Mouse (Mus musculus) spleen, postnatal 36 days (tissue): ENCODE results near the gene Hist2h4.
A peak's percentile ranks its signal among the peaks of the same experiment; 100 is the strongest.
"Not testable (repeated sequence)": the region's sequence is repeated elsewhere in the genome, so short reads cannot be mapped to it uniquely, and the experiment has no call there.

ENCODE experiments used
- DNase-seq, 2 experiments: peaks; one replicate each; pipeline ENCODE4 v3.0.0; 2022; ENCODE audit warnings: low spot score in 2 of 2, mixed read lengths in 1 of 2

The Hist2h4 gene

DNA sequence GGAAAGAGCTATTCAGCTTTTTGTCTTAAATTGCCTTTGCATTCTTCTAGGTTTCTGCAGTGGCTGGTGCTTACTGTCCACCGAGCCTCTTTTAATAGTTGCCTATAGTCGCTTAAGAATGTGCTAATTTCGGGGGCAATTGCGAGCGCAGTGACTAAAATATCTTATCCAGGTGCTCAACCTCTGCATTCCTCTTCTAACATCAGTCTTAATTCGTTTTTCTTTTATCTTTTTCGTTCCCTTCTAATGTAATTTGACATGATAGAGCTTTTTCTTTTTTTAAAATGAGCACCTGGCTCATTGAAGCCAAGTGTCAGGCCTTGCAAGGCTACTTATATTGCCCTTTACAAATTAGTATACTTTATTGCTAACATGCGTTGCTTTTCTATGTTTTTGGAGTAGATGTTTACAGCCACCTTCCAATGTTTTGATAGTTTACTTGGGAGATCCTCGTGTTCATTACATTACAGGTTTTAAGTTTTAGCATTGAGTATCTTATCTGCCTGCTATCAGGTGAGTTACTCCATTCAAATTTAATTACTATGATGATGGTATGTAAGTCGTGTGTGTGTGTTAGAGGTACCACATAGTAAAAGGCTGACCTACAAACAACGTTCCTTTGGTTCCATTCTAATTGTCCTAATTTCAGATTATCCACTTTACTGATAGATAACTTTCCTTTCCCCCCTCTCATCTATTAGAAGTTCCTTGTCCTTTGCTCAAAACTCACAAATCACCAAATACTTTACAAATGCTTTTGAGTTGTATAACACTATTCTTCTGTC lies 15.6 kb downstream of the Hist2h4 start:
- no peak for DNase-seq

DNA sequence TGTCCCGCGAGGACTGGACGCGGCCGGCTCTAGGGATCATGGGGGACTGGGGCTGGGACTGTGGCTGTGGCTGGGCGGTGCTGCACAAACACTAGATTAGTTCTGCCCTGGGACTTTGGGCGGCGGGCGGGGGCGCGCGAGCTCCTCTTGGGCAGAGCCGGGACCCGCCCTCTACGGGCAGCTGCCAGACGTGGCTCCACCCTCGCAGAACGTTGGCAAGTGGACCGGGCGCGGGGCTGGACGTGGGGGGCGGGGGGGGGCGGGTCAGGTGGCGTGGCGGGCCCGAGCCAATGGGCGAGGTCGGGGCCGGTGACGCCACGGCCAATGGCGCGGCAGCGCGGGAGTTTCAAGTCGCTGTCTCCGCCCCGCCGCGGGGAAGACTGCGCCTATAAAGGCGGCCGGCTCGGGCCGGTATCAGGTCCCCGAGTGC lies 16.7 kb downstream of the Hist2h4 start, which contains the start of gene Hist2h3c1:
Hist2h3c1 (plus strand) TSS at position 259 of the 430 bp plus-strand sequence.
- not testable (repeated sequence) for DNase-seq

DNA sequence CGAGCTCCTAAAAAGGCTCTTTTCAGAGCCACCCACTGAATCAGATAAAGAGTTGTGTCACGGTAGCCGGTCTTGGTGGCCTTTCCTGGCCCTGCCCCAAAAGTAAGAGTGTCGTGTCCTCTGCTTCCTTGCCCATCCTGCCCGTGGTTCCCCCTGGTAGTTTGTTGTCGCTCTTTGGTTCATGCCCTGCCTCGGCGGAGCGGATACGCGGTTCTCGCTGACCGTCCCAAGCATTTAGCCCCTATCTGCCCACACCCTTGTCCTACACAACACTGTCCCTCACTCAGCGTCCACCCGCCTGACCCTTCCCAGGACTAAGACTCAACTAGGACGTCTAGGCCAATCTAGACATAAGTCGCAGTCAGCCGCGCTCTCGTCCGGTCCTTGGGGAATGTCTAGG lies 17.1 kb downstream of the Hist2h4 start:
- not testable (repeated sequence) for DNase-seq

DNA sequence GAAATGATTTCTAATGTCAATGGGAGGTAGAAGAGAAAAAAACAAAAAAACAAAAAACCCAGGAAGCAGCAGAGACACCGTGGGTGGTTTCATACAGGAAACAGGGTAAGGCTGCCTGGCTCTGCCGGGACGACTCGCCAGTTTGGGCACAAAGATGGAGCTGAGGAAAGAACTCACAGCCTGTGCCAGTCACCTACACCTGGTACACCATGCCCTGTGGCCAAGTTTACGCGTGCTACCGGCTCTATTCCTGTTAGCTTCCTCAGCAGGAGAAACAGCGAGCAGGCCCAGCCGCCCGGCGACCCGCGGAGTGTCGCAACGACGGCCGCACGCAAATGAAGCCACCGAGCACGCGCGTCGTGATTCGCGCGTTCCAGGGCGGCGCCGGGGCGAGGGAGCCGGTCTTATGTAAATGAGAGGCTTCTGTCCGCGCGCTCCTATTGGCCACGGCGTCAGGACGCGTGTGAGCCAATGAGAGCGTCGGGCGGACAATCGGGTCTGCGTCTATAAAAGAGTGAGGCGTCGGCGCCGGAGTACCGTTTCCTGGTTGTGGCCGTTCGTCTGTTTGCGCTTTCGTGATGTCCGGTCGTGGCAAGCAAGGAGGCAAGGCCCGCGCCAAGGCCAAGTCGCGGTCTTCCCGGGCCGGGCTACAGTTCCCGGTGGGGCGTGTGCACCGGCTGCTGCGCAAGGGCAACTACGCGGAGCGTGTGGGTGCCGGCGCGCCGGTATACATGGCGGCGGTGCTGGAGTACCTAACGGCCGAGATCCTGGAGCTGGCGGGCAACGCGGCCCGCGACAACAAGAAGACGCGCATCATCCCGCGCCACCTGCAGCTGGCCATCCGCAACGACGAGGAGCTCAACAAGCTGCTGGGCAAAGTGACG lies 17.9 kb downstream of the Hist2h4 start, which contains the start of gene Hist2h2aa1:
Hist2h2aa1 (plus strand) TSS at position 495 of the 884 bp plus-strand sequence.
- DNase-seq = peak; percentile 83 to 85

DNA sequence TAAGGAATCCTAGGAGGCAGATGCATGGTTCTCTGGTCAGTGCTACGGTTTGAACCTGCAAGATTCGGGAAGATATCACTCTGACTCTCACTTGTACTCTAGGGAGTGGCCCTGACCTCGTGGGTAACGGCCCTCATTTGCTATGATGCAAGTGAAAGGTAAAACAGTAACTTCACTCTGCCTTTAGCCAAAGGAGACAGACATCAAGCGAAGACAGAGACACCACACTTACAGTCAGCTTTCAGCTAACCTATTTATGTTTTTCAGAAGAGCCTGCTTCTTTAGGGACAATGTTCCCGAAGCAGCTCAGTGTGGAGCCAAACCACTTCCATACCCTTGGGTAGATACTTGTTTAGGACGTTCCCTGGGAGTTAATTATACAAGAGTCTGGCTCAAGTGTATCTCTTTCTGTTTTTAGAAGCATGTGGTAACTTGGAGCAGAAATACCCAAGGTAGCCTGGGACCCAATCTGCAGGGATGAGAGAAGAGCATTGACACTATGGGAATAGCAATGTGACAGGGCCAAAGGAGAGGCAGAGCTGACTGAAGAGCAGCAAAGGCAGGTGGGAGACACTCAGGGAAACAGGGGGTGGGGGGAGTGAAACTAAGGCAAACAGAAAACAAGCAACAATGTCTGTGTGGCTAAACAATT lies 19.1 kb downstream of the Hist2h4 start:
- no peak for DNase-seq

DNA sequence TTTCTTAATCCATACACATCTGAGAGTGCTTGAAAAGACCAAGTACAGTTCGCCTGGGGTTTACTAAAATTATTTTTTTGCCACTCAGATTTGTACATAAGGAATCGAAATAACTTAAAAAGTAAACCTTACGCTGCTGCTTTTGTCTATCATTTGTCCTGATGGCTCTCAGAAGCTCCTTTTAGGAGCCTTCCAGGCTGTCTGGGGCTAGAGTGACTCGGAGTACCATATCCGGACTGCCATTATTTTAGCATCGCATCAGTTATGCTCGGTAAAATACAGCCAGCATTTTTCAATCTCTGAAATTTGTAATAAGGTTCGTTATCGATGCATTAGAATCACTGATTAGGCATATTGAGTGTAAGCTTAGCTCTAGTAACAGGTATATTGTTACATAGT lies 22.3 kb downstream of the Hist2h4 start:
- no peak for DNase-seq

DNA sequence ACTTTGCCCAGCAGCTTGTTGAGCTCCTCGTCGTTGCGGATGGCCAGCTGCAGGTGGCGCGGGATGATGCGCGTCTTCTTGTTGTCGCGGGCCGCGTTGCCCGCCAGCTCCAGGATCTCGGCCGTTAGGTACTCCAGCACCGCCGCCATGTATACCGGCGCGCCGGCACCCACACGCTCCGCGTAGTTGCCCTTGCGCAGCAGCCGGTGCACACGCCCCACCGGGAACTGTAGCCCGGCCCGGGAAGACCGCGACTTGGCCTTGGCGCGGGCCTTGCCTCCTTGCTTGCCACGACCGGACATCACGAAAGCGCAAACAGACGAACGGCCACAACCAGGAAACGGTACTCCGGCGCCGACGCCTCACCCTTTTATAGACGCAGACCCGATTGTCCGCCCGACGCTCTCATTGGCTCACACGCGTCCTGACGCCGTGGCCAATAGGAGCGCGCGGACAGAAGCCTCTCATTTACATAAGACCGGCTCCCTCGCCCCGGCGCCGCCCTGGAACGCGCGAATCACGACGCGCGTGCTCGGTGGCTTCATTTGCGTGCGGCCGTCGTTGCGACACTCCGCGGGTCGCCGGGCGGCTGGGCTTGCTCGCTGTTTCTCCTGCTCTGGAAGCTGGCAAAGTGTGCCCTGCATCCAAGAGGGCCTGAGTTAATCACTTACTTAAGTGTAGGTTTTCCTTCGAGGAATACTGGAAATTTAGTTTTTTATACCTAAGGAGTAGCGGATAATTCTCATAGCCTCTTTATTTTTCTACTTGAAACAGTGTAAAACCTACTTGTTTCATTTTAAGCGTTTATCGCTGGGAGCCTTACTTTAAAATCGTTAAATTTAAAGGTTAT lies 22.9 kb downstream of the Hist2h4 start, which contains the start of gene Hist2h2aa2:
Hist2h2aa2 (minus strand) TSS at position 328 of the 850 bp plus-strand sequence.
- DNase-seq = peak; percentile 94 to 95

DNA sequence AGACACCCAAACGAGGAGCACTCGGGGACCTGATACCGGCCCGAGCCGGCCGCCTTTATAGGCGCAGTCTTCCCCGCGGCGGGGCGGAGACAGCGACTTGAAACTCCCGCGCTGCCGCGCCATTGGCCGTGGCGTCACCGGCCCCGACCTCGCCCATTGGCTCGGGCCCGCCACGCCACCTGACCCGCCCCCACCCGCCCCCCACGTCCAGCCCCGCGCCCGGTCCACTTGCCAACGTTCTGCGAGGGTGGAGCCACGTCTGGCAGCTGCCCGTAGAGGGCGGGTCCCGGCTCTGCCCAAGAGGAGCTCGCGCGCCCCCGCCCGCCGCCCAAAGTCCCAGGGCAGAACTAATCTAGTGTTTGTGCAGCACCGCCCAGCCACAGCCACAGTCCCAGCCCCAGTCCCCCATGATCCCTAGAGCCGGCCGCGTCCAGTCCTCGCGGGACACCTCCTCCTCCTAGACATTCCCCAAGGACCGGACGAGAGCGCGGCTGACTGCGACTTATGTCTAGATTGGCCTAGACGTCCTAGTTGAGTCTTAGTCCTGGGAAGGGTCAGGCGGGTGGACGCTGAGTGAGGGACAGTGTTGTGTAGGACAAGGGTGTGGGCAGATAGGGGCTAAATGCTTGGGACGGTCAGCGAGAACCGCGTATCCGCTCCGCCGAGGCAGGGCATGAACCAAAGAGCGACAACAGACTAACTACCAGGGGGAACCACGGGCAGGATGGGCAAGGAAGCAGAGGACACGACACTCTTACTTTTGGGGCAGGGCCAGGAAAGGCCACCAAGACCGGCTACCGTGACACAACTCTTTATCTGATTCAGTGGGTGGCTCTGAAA lies 23.9 kb downstream of the Hist2h4 start, which contains the start of gene Hist2h3c2:
Hist2h3c2 (minus strand) TSS at position 174 of the 840 bp plus-strand sequence.
- DNase-seq = peak; percentile 56 to 61

DNA sequence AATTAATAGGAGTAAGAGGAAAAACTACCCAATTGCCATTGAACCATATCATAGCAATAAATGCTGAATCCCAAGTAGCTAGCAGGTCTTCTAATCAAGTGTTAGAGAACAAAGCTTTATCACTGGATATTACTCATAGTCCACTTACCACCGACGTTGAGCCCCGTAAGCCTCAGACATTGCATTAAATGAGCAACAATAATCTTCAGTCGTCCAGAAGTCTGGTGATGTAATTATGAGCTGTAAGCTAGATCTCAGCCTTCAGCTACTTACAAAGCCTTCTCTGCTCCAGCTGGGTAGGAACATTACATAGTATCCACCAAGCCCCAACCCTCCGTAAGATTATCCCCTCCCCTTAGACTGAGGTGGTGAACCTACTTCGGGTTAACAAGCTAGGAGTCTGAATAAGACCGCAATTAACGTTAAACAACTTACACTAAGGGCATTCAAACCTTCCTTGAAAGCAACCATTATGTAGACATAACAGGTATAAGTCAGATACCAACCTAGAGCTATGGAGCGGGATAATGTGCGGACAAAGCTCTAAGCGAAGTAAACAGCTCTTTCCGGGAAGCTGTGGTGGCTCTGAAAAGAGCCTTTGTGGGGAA lies 25.1 kb downstream of the Hist2h4 start:
- no peak for DNase-seq

DNA sequence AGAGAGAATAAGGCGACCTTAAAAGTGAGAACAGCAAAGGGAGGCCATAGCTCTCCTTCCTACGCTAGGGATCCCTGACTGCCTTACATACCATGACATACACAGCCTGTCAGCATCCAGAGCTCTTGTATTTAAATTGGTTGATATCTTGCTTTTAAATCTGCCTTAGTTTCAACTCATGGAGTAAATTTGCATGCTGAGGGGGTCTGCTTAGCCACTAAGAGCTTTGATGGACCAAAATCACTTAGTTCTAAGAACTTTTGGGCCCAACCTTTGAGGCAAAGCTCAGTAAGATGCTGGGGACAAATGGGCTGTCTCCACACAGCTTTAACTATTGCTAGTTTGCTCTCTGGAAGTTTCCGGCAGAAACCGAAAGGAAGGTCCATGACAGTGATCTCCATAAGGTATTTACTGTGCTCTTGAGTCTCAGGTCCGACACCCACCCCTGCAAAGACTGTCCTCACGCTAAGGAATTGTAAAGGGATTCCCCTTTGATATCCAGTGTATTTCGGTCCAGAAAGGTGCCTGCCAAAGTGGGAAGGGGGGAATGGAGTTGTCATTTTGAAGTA lies 25.7 kb downstream of the Hist2h4 start:
- no peak for DNase-seq

DNA sequence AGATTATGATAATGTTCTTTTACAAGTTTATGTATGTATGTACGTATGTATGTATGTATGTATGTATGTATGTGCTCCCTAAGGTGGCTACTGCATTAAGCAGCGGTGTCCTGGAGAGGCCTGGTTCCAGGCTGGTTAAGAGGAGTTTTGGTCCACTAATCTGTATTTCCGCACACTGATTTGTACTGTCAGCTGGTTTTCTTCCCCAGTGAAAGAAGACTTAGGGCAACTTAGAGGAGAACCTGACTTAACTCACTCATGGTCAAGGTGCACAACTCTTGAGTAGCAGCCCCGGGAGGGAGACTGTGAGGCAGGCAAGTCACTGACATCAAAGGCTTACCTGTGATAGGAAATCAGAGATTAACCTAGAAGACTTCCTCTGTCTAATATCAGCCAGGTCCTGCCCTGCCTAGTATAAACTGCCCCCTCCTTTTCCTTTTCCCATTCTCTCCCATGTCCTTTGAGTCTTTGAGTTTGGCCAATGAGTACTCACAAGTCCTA lies 26.2 kb downstream of the Hist2h4 start:
- no peak for DNase-seq

DNA sequence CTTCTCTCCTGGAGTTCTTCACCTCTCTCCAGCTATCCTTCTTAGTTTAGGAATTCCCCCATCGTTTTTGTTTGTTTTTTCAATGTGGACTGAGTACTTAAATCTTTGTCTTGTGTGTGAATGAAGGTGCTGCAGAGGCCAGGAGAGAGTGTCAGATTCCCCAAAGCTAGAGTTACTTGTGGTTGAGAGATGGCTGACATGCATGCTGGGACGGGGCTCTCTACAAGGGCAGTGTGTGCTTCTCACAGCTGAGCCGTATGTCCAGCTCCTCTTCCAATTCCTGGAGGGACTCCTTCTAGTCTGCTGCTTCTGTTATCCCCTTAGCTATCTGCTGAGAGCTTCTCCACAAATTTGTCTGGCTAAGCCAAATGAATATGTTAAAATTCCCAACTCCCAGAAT lies 27.3 kb downstream of the Hist2h4 start:
- no peak for DNase-seq

DNA sequence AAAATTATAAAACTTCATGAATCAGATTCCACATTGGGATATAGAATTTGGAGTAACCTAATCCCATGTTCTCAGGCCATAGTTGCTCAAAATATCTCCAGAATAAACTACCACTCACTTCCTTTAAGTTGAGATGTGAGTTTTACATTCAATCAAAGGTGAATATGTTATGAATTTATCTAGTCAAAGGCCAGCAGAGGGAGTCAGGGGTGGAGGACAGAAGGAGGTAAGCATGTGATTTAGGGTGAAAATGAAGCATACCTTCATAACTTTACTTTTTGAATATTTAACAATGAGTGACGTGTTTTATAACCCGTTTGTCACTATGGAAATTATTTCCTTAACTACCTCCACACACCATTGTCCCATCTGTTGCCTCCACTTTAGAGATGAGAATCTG lies 28.2 kb downstream of the Hist2h4 start:
- DNase-seq = no peak

DNA sequence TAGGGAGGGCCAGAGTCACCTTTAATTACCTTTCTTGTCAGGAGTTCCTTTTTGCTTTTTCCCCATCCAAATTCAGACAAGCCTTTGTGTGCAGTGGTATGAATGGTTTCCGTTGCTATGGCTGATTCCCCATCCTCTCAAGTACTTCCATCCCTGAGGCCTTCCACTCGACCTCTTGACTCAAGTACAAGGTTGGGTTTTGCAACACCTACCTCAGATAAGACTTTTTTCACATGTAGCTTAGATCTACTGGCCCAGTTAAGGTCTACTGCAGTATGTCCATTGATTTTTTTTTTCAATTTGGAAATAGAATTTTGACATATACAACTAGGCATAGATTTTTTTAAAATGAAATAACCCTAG lies 31.4 kb downstream of the Hist2h4 start:
- no peak for DNase-seq

DNA sequence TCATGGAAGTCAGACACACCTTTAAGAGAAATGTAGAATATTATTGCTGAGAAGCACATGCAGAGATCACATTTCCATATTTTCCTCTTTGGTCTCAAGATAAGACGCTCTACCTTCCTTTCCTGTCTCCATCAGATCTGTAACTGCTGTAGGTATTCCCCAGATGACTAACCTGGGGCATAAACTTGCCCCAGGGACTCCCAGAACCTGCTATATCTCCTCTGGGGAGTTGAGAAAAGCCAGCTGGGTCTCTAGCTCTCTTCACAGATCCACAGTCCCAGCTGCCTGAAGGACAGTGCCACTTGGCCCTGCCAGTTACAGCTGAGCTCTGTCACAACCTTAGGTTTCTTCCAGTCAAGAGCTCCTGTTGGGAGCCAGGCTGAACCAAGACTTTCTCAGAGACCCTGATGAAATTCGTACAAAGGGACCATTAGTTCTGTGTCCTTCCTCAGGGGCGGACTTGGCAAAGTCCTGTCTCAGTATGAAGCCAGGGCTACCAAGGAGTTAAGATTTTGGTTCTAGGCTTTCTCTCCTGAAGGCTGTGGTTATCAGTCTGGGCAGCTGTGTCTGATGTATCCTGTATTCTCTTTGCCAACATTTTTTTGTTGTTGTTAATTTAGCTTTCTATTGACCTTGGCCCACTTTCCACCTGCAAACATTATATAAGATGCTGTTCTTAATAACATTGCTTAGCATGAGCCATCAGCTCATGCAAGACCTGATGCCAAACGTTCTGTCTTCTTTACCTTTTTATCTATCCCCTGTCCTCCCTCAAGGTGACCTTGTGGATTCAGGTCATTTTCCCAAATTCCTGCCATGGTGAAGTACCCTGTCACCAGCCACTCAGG lies 32.0 kb downstream of the Hist2h4 start:
- no peak for DNase-seq

DNA sequence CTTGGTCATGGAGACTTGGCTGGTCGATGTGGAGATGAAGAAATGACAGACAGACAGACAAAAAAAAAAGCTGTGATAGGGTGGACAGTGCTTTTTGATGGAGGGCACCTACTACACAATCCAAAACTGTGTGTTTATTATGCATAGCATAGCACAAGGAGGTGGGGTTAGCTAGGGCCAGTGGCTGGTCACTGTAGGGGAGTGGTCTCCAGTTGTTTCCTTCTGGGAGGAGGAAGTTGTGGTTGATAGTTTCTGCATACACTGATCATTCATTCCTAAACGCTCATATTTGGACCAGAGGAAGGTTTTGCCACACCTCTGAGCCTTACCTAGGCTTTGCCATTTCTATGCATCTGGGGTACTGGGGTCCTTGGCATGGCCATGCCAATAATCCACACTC lies 32.7 kb downstream of the Hist2h4 start:
- no peak for DNase-seq

DNA sequence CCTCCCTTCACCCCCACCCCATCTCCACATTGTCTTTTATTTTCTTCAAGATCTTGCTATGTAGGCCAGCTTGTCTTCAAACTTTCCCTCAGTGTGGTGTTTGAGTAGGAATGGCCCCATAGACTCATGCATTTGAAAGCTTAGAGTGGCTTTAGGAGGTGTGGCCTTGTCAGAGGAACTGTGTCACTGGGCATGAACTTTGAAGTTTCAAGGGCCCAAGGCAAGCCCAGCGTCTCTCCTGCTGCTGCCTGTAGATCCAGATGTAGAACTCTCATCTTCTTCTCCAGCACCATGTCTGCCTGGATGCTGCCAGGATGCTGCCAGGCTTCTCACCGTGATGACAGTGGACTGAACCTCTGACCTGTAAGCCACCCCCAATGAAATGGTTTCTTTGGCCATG lies 34.3 kb downstream of the Hist2h4 start:
- DNase-seq = no peak
